Mouse (Mus musculus) midbrain, embryonic 14.5 days (tissue): ENCODE data around the gene Col4a2. TPM values are rescaled to one million over a fixed set of nuclear protein-coding genes. Genes with fewer than 3 reads are reported as not detected.

Experiments used
- ATAC-seq: fragments of 200-750 bp; cut with Nextera tagmentation; 2 replicates; pipeline ENCODE4 v1.8.0; 2017; ENCODE audit warnings: moderate number of reproducible peaks, moderate library complexity; ENCODE audit not compliant: low FRiP score, low TSS enrichment
- DNase-seq: peaks from one replicate; pipeline ENCODE4 v3.0.0-alpha.2; 2015
- H3K27ac ChIP-seq: fragments of 300-500 bp; sonication (generic); replicated peaks from 2 replicates; pipeline ENCODE4 v1.5.1; 2014; ENCODE audit warnings: mild to moderate bottlenecking, low read depth, low read length, moderate library complexity
- H3K27me3 ChIP-seq: fragments of 300-500 bp; sonication (generic); 2 replicates; pipeline ENCODE4 v1.6.1; 2014; ENCODE audit warnings: low read length, control low read depth, mixed read lengths; ENCODE audit not compliant: control insufficient read depth, insufficient read depth
- H3K36me3 ChIP-seq: fragments of 300-500 bp; sonication (generic); 2 replicates; pipeline ENCODE4 v1.6.1; 2014; ENCODE audit warnings: low read length, control low read depth; ENCODE audit not compliant: control insufficient read depth, insufficient read depth
- H3K4me1 ChIP-seq: fragments of 300-500 bp; sonication (generic); 2 replicates; pipeline ENCODE4 v1.6.1; 2014; ENCODE audit warnings: mild to moderate bottlenecking, antibody characterized with exemption, low read length, control low read depth; ENCODE audit not compliant: control insufficient read depth, insufficient read depth
- H3K4me2 ChIP-seq: fragments of 300-500 bp; sonication (generic); 2 replicates; pipeline ENCODE4 v1.6.1; 2014; ENCODE audit warnings: mild to moderate bottlenecking, low read length, moderate library complexity
- H3K4me3 ChIP-seq: fragments of 300-500 bp; sonication (generic); replicated peaks from 2 replicates; pipeline ENCODE4 v1.5.1; 2014; ENCODE audit warnings: low read depth, low read length
- H3K9ac ChIP-seq: fragments of 300-500 bp; sonication (generic); replicated peaks from 2 replicates; pipeline ENCODE4 v1.6.1; 2014; ENCODE audit warnings: mild to moderate bottlenecking, low read length, moderate library complexity
- H3K9me3 ChIP-seq: fragments of 300-500 bp; sonication (generic); 2 replicates; pipeline ENCODE4 v1.6.1; 2016; ENCODE audit warnings: low read length, control low read depth, mixed read lengths; ENCODE audit not compliant: control insufficient read depth
- WGBS: fragments of 180-500 bp; shearing (Covaris S2); extraction: QIAGEN DNeasy Blood & Tissue Kit; methylation state at CpG from one replicate; pipeline ENCODE4 v1.1.7; 2014; 5-methylcytosine and 5-hydroxymethylcytosine counted together
- polyA plus RNA-seq: library from polyadenylated mRNA; unstranded; fragments of >200 nt; fragmentation: Nextera tagmentation; extraction: Ambion mirVana; gene quantifications from 2 replicates; pipeline ENCODE4 v1.2.1, GENCODE M21; 2014

Gene Col4a2
- polyA plus RNA-seq, 1 experiment from 2014 or later = 40.7 TPM

- no peaks in the 10 kb centered on the region for H3K27me3 ChIP-seq
- 55% methylated on average over 9 of the region's 9 CpGs for WGBS
- no peaks in the 10 kb centered on the region for H3K36me3 ChIP-seq
- H3K9ac ChIP-seq = no peak overlapping the region
- H3K9me3 ChIP-seq = no peaks in the 10 kb centered on the region
- H3K4me3 ChIP-seq = no peak overlapping the region
- DNase-seq (no peak), ATAC-seq (no peak)
- no peak overlapping the region for H3K27ac ChIP-seq
- peaks cover 12% of the 10 kb centered on the region; the same call in 1 of the 2 replicates for H3K4me1 ChIP-seq
- no peak overlapping the region for H3K4me2 ChIP-seq
Observed at GRCm38 (mm10) chr8:11385272-11385905, 72.8 kb downstream of the Col4a2 start.

DNA sequence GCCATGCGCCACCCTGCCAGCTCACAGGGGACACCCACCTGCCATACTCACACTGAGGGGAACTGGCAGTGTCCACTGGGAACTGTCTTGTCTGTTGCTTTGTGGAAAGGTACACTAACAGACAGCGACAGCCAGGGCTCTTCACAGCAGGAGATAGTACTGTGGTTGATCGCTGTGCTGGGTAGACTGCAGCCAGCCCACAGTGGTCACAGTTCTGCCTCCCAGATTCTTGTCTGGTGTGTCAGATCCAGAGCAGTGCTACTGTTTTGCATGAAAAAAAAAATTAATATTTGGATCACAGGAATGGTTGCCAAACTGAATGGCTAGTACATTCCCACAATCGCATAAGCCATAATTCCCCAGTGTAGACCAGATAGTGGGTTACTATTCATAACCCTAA, 74.7 kb downstream of the Col4a2 start:
- H3K9me3 ChIP-seq = no peaks in the 10 kb centered on the region
- H3K4me3 ChIP-seq = no peak overlapping the region
- H3K4me2 ChIP-seq = no peak overlapping the region
- no peak overlapping the region for H3K27ac ChIP-seq
- H3K9ac ChIP-seq = no peak overlapping the region
- ATAC-seq (no peak), DNase-seq (no peak)
- H3K27me3 ChIP-seq = no peaks in the 10 kb centered on the region
- H3K36me3 ChIP-seq = no peaks in the 10 kb centered on the region
- WGBS = 81% methylated on average over 4 of the region's 4 CpGs
- peaks cover 4% of the 10 kb centered on the region; the same call in 1 of the 2 replicates for H3K4me1 ChIP-seq

- ATAC-seq (no peak), DNase-seq (no peak)
- H3K36me3 ChIP-seq = no peaks in the 10 kb centered on the region
- H3K9ac ChIP-seq = no peak overlapping the region
- no peaks in the 10 kb centered on the region for H3K4me1 ChIP-seq
- no peak overlapping the region for H3K4me3 ChIP-seq
- H3K27me3 ChIP-seq = no peaks in the 10 kb centered on the region
- 86% methylated on average over 11 of the region's 11 CpGs for WGBS
- H3K4me2 ChIP-seq = no peak overlapping the region
- no peaks in the 10 kb centered on the region for H3K9me3 ChIP-seq
- H3K27ac ChIP-seq = no peak overlapping the region
Observed at GRCm38 (mm10) chr8:11389275-11390050, 76.9 kb downstream of the Col4a2 start.

DNA sequence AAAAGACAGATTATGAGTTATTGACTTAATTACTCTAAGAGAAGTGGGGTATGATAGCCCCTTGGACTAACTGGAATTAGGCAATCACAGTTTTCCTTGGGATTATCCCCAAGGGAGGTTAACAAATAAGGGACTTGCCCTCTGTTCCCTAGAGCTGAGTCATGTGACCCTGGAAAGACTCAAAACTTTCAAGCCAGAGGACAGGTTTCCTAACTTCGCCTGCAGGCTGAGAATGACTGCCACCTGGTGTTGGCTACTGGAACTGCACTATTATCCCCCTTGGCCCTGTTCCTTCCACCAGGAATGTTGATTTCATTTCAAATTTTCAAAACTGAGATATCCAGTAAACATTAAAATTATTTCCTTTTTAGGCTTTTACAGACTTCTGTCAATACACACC, 80.1 kb downstream of the Col4a2 start:
- H3K27ac ChIP-seq = no peak overlapping the region
- ATAC-seq = no peak; the same call in 1 of the 2 replicates
- 3% methylated on average over 1 of the region's 1 CpGs for WGBS

DNA sequence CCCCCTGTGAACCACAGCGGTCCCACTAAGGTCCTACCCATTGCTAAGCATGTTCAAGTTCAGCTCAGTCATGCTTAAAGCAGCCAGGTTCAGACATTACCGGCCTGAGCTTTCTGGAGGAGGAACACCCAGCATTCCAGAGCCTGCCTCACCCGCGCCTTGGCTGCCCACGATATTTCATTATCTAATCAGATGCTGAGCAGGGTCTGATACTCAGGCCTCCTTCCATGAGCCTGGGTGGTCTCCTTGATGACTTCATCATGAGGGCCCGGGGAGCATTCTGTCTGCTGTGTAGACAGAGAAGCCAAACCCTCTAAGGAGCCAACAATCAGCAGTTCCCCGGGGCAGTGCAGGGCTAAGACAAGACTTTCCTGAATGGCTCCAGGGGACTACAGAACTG, 80.6 kb downstream of the Col4a2 start:
- H3K9ac ChIP-seq = no peak overlapping the region
- H3K27ac ChIP-seq = no peak overlapping the region
- no peaks in the 10 kb centered on the region for H3K36me3 ChIP-seq
- no peaks in the 10 kb centered on the region for H3K9me3 ChIP-seq
- H3K4me2 ChIP-seq = no peak overlapping the region
- no peak for DNase-seq
- H3K4me1 ChIP-seq = no peaks in the 10 kb centered on the region
- 39% methylated on average over 7 of the region's 7 CpGs for WGBS
- no peak overlapping the region for H3K4me3 ChIP-seq
- ATAC-seq = no peak
- H3K27me3 ChIP-seq = no peaks in the 10 kb centered on the region

More for the DNA sequence above, 80.1 kb downstream of the Col4a2 start:
- DNase-seq = peak; percentile 83
- no peak overlapping the region for H3K9ac ChIP-seq
- H3K36me3 ChIP-seq = no peaks in the 10 kb centered on the region
- H3K4me2 ChIP-seq = no peak overlapping the region
- H3K4me1 ChIP-seq = no peaks in the 10 kb centered on the region
- H3K9me3 ChIP-seq = no peaks in the 10 kb centered on the region
- H3K27me3 ChIP-seq = no peaks in the 10 kb centered on the region
- H3K4me3 ChIP-seq = no peak overlapping the region

- 55% methylated on average over 8 of the region's 8 CpGs for WGBS
- no peaks in the 10 kb centered on the region for H3K36me3 ChIP-seq
- ATAC-seq = no peak
Observed at GRCm38 (mm10) chr8:11393607-11394006, 81.0 kb downstream of the Col4a2 start.

GRCm38 (mm10) chr8:11394773-11395172, 82.2 kb downstream of the Col4a2 start:
- no peak overlapping the region for H3K4me3 ChIP-seq
- WGBS = 55% methylated on average over 9 of the region's 9 CpGs
- no peak overlapping the region for H3K4me2 ChIP-seq
- H3K4me1 ChIP-seq = no peaks in the 10 kb centered on the region
- DNase-seq (no peak), ATAC-seq (no peak)
- H3K27ac ChIP-seq = no peak overlapping the region
- no peak overlapping the region for H3K9ac ChIP-seq
- no peaks in the 10 kb centered on the region for H3K36me3 ChIP-seq
- H3K9me3 ChIP-seq = no peaks in the 10 kb centered on the region
- H3K27me3 ChIP-seq = no peaks in the 10 kb centered on the region

More at GRCm38 (mm10) chr8:11393607-11394006, 81.0 kb downstream of the Col4a2 start:
- no peak overlapping the region for H3K27ac ChIP-seq
- no peaks in the 10 kb centered on the region for H3K4me1 ChIP-seq
- DNase-seq = no peak
- H3K9me3 ChIP-seq = no peaks in the 10 kb centered on the region
- no peaks in the 10 kb centered on the region for H3K27me3 ChIP-seq
- H3K9ac ChIP-seq = no peak overlapping the region
- no peak overlapping the region for H3K4me3 ChIP-seq
- no peak overlapping the region for H3K4me2 ChIP-seq

- Histone ChIP-seq H3K4me1 (no peaks in the 10 kb centered on the region), H3K9me3 (no peaks in the 10 kb centered on the region), H3K36me3 (no peaks in the 10 kb centered on the region), H3K9ac (no peak overlapping the region), H3K27ac (no peak overlapping the region), H3K27me3 (no peaks in the 10 kb centered on the region), H3K4me3 (no peak overlapping the region), H3K4me2 (no peak overlapping the region)
- DNase-seq (no peak), ATAC-seq (no peak)
- WGBS = 80% methylated on average over 10 of the region's 10 CpGs
Observed at GRCm38 (mm10) chr8:11395601-11396000, 83.0 kb downstream of the Col4a2 start.

- no peak for ATAC-seq
- Histone ChIP-seq H3K9ac (no peak overlapping the region), H3K4me1 (no peaks in the 10 kb centered on the region), H3K4me2 (no peak overlapping the region), H3K4me3 (no peak overlapping the region), H3K27ac (no peak overlapping the region), H3K27me3 (no peaks in the 10 kb centered on the region), H3K36me3 (no peaks in the 10 kb centered on the region), H3K9me3 (no peaks in the 10 kb centered on the region)
- WGBS = 69% methylated on average over 7 of the region's 7 CpGs
- DNase-seq = no peak
Observed at GRCm38 (mm10) chr8:11396111-11396510, 83.5 kb downstream of the Col4a2 start.
